ENCODE assay signal across 7 mouse cellular contexts in the genomic region with DNA sequence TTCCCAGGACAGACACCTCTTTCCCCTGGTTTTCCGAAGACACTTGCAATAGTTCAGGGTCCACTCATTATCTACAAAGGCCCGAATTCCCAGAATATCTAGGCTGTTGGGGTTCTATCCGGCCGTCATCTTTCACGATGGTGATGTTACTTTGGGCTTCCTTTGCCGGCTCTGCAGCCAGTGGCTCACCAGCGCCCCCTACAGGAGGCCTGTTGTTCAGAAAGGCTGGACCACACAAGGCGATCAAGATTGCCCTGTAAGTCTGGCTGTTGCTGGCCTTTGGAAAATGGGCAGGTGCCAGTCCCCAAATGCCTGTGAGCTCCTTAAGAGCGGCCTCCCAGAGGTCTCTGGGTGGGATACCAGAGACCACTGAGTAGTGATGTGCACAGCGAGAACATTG. TPM values are rescaled to one million over a fixed set of nuclear protein-coding genes. Genes with fewer than 3 reads are reported as not detected.
A peak's percentile ranks its signal among the peaks of the same experiment; 100 is the strongest.
DNase-seq lines count a peak whose midpoint lies in the region; ATAC-seq and TF ChIP-seq lines count a peak whose summit lies in the region.

No protein-coding gene starts in this region.

- H3K27me3 ChIP-seq in hindbrain, postnatal 0 days (ENCODE audit: insufficient read depth, low read length): no peaks in the 10 kb centered on the region
- peaks cover 20% of the 10 kb centered on the region for H3K27me3 ChIP-seq in midbrain, embryonic 10.5 days (ENCODE audit: low read depth, poor library complexity, severe bottlenecking)

- peak overlapping the region; percentile 9; the same call in 1 of the 2 replicates for H3K4me3 ChIP-seq in hindbrain, postnatal 0 days (ENCODE audit: low read length)
- peak overlapping the region; percentile 47 for H3K4me3 ChIP-seq in midbrain, embryonic 10.5 days

- no peaks in the 10 kb centered on the region for H3K4me1 ChIP-seq in hindbrain, postnatal 0 days (ENCODE audit: insufficient read depth, low read length)
- H3K4me1 ChIP-seq in midbrain, embryonic 10.5 days: peaks cover 14% of the 10 kb centered on the region

- H3K9ac ChIP-seq in hindbrain, postnatal 0 days (replicated peaks; ENCODE audit: low read length): no peak overlapping the region

- no peaks in the 10 kb centered on the region for H3K36me3 ChIP-seq in hindbrain, postnatal 0 days (ENCODE audit: insufficient read depth, low read length)
- H3K36me3 ChIP-seq in midbrain, embryonic 10.5 days: no peaks in the 10 kb centered on the region

- H3K27ac ChIP-seq in hindbrain, postnatal 0 days: no peak overlapping the region
- H3K27ac ChIP-seq in midbrain, embryonic 10.5 days (replicated peaks): peak overlapping the region; percentile 69

- no peaks in the 10 kb centered on the region for H3K9me3 ChIP-seq in hindbrain, postnatal 0 days (ENCODE audit: low read length)
- no peaks in the 10 kb centered on the region for H3K9me3 ChIP-seq in midbrain, embryonic 10.5 days (replicated peaks)

- peak; percentile 92 for TF ChIP-seq CTCF in hindbrain, postnatal 0 days (IDR thresholded peaks at IDR 0.05; ENCODE audit: low read depth)

- ATAC-seq in hindbrain, postnatal 0 days: peak; percentile 68

- peak overlapping the region; percentile 54 for H3K4me2 ChIP-seq in hindbrain, postnatal 0 days (ENCODE audit: low read depth, low read length)

- intact Hi-C loops in left cerebral cortex, postnatal 14 days (cut with DNase I): loop anchor here (2.0 kb wide), 1 partner anchor 94 kb away; no protein-coding TSS in a partner anchor

- 11% methylated on average over 10 of the region's 10 CpGs for WGBS in hindbrain, postnatal 0 days
- WGBS in midbrain, embryonic 10.5 days: 11% methylated on average over 10 of the region's 10 CpGs

- peak; percentile 55 for DNase-seq in adipocyte (ENCODE audit: low spot score)
- DNase-seq in cerebellum, postnatal 25 days: peak; percentile 91 to 94
- peak; percentile 67 for DNase-seq in gastrocnemius, adult 18-20 months (ENCODE audit: low spot score)
- peak; percentile 86 for DNase-seq in hindbrain, postnatal 0 days (ENCODE audit: low spot score)
- DNase-seq in left cerebral cortex, postnatal 14 days (ENCODE audit: low spot score in 2 of 2): peak; percentile 83 to 87
- peak; percentile 85 for DNase-seq in midbrain, embryonic 10.5 days (ENCODE audit: low spot score)
- peak; percentile 53 to 60 for DNase-seq in right cerebral cortex, postnatal 36 days (ENCODE audit: low spot score in 2 of 2)

RNA-seq across cellular contexts. Expression of a gene that starts 41.3 kb away (rescaled TPM):
- 1 to 10 TPM in 1 of 2 experiments, under 1 TPM in 1; 0.85 to 1.1 TPM for total RNA-seq in gastrocnemius, adult 18-20 months (2021)
- total RNA-seq in hindbrain, postnatal 0 days (2014; rRNA removed): 8.7 and 10.4 TPM in 2 replicates
- polyA plus RNA-seq in hindbrain, postnatal 0 days (2015; fragmentation: Nextera tagmentation; extraction: Ambion mirVana): 3.9 and 4.0 TPM in 2 replicates
- total RNA-seq in left cerebral cortex, postnatal 14 days (2021): 10 to 100 TPM; 18.7 to 19.9 TPM
- polyA plus RNA-seq in midbrain, embryonic 10.5 days (2016; fragmentation: Nextera tagmentation; extraction: Ambion mirVana): 7.8 and 8.2 TPM in 2 replicates

RNA-seq across cellular contexts. Expression of a gene that starts 42.4 kb away (rescaled TPM):
- 1 to 10 TPM in 1 of 2 experiments, under 1 TPM in 1; 0.95 to 1.2 TPM for total RNA-seq in gastrocnemius, adult 18-20 months (2021)
- 54.0 and 55.6 TPM in 2 replicates for total RNA-seq in hindbrain, postnatal 0 days (2014; rRNA removed)
- 30.8 and 33.2 TPM in 2 replicates for polyA plus RNA-seq in hindbrain, postnatal 0 days (2015; fragmentation: Nextera tagmentation; extraction: Ambion mirVana)
- total RNA-seq in left cerebral cortex, postnatal 14 days (2021): 100 to 1,000 TPM; 216 to 228 TPM
- polyA plus RNA-seq in midbrain, embryonic 10.5 days (2016; fragmentation: Nextera tagmentation; extraction: Ambion mirVana): 12.2 and 17.3 TPM in 2 replicates

Comparison
In these comparisons a context has a peak if more than half of its experiments do, and no peak if none do; other contexts are left out.
1. RNA of a gene that starts 42.4 kb away (total RNA-seq): 216 to 228 TPM in left cerebral cortex, postnatal 14 days and 54.0 to 55.6 TPM in hindbrain, postnatal 0 days; 0.95 to 1.2 TPM in gastrocnemius, adult 18-20 months; every median in the first group is over 10 times any median in the second.
2. Peak in every context shown above with its lines, with median percentiles within 50 percentile points of each other: DNase-seq.